Mouse (Mus musculus) stomach, postnatal 0 days (tissue): ENCODE data around the gene Hspa1a. TPM values are rescaled to one million over a fixed set of nuclear protein-coding genes. Genes with fewer than 3 reads are reported as not detected.

Source experiments
- ATAC-seq: fragments of 200-750 bp; cut with Nextera tagmentation; 2 replicates; pipeline ENCODE4 v1.8.0; 2017; ENCODE audit not compliant: low FRiP score, low TSS enrichment
- DNase-seq: peaks from one replicate; pipeline ENCODE4 v3.0.0-alpha.2; 2016; ENCODE audit warnings: low spot score
- H3K27ac ChIP-seq: fragments of 300-500 bp; sonication (generic); replicated peaks from 2 replicates; pipeline ENCODE4 v1.5.1; 2014; ENCODE audit warnings: mild to moderate bottlenecking, control low read depth
- H3K27me3 ChIP-seq: fragments of 300-500 bp; sonication (generic); 2 replicates; pipeline ENCODE4 v1.6.1; 2014; ENCODE audit warnings: low read length; ENCODE audit not compliant: control insufficient read depth, insufficient read depth
- H3K36me3 ChIP-seq: fragments of 300-500 bp; sonication (generic); 2 replicates; pipeline ENCODE4 v1.6.1; 2014; ENCODE audit warnings: low read length, mixed read lengths; ENCODE audit not compliant: control insufficient read depth, insufficient read depth
- H3K4me1 ChIP-seq: fragments of 300-500 bp; sonication (generic); replicated peaks from 2 replicates; pipeline ENCODE4 v1.6.1; 2014; ENCODE audit warnings: antibody characterized with exemption; ENCODE audit not compliant: control insufficient read depth, insufficient read depth
- H3K4me2 ChIP-seq: fragments of 300-500 bp; sonication (generic); replicated peaks from 2 replicates; pipeline ENCODE4 v1.6.1; 2014; ENCODE audit warnings: low read depth, mild to moderate bottlenecking, control low read depth, moderate library complexity
- H3K4me3 ChIP-seq: fragments of 300-500 bp; sonication (generic); 2 replicates; pipeline ENCODE4 v1.5.1; 2014; ENCODE audit warnings: low read depth, low read length, control low read depth
- H3K9ac ChIP-seq: fragments of 300-500 bp; sonication (generic); 2 replicates; pipeline ENCODE4 v1.6.1; 2014; ENCODE audit warnings: mild to moderate bottlenecking, low read length, control low read depth, mixed read lengths
- H3K9me3 ChIP-seq: fragments of 300-500 bp; sonication (generic); 2 replicates; pipeline ENCODE4 v1.6.1; 2016; ENCODE audit warnings: low read length; ENCODE audit not compliant: control insufficient read depth
- CTCF ChIP-seq: IDR thresholded peaks from 2 replicates; pipeline ENCODE4 v1.5.1; 2016; ENCODE audit warnings: antibody characterized with exemption, low read depth, mild to moderate bottlenecking, moderate library complexity
- EP300 ChIP-seq: optimal IDR thresholded peaks from 2 replicates; pipeline ENCODE3; 2016; ENCODE audit warnings: antibody characterized with exemption
- WGBS: fragments of 180-500 bp; shearing (Covaris S2); extraction: QIAGEN DNeasy Blood & Tissue Kit; methylation state at CpG from one replicate; pipeline ENCODE4 v1.1.7; 2014; 5-methylcytosine and 5-hydroxymethylcytosine counted together
- polyA plus RNA-seq: library from polyadenylated mRNA; unstranded; fragments of >200 nt; fragmentation: Nextera tagmentation; extraction: Ambion mirVana; gene quantifications from 2 replicates; pipeline ENCODE4 v1.2.1, GENCODE M21; 2015

Gene Hspa1a
- polyA plus RNA-seq, 1 experiment from 2014 or later, result 24.1 TPM

GRCm38 (mm10) chr17:34984218-34984617, 12.3 kb upstream of the Hspa1a start:
- H3K9ac ChIP-seq, result no peak overlapping the region
- no peaks in the 10 kb centered on the region for H3K27me3 ChIP-seq
- peaks cover 6% of the 10 kb centered on the region; the same call in 1 of the 2 replicates for H3K36me3 ChIP-seq
- H3K9me3 ChIP-seq, result no peaks in the 10 kb centered on the region
- DNase-seq, result no peak
- H3K4me3 ChIP-seq, result no peak overlapping the region
- no peaks in the 10 kb centered on the region for H3K4me1 ChIP-seq
- ATAC-seq, result no peak
- no peak overlapping the region for H3K27ac ChIP-seq
- H3K4me2 ChIP-seq, result no peak overlapping the region
- 72% methylated on average over 2 of the region's 2 CpGs for WGBS
- TF ChIP-seq CTCF (peak; percentile 85), EP300 (no peak)

GRCm38 (mm10) chr17:34982328-34982727, 10.4 kb upstream of the Hspa1a start:
- H3K4me1 ChIP-seq, result no peaks in the 10 kb centered on the region
- peak overlapping the region; percentile 97 for H3K27ac ChIP-seq
- DNase-seq, result no peak
- H3K36me3 ChIP-seq, result peaks cover 6% of the 10 kb centered on the region; the same call in 1 of the 2 replicates
- TF ChIP-seq EP300 (no peak), CTCF (no peak)
- peak overlapping the region; percentile 82 for H3K9ac ChIP-seq
- peak; percentile 25 for ATAC-seq
- 0% methylated on average over 15 of the region's 15 CpGs for WGBS
- peak overlapping the region; percentile 77 for H3K4me3 ChIP-seq
- no peaks in the 10 kb centered on the region for H3K27me3 ChIP-seq
- no peaks in the 10 kb centered on the region for H3K9me3 ChIP-seq
- peak overlapping the region; percentile 91 for H3K4me2 ChIP-seq

- Histone ChIP-seq H3K27me3 (no peaks in the 10 kb centered on the region), H3K27ac (peak within 1 kb of the TSS; percentile 97), H3K9ac (peak within 1 kb of the TSS; percentile 82), H3K4me2 (peak within 1 kb of the TSS; percentile 91), H3K4me1 (no peaks in the 10 kb centered on the region), H3K36me3 (peaks cover 6% of the 10 kb centered on the region; the same call in 1 of the 2 replicates), H3K9me3 (no peaks in the 10 kb centered on the region), H3K4me3 (peak within 1 kb of the TSS; percentile 77)
- DNase-seq, result peak; percentile 92
- TF ChIP-seq EP300, result no peak
- peak; percentile 7; the same call in 1 of the 2 replicates for TF ChIP-seq CTCF
- ATAC-seq, result peak; percentile 92
- WGBS, result under 1% methylated on average over 57 of the region's 58 CpGs
These were observed 9.8 kb upstream of the Hspa1a start, which contains the start of gene Lsm2 for GRCm38 (mm10) chr17:34981690-34982180. Gene Lsm2, plus strand, starts transcription at chr17:34981862.

- Histone ChIP-seq H3K27ac (peak overlapping the region; percentile 97; the same call in 1 of the 2 replicates), H3K9me3 (no peaks in the 10 kb centered on the region), H3K4me3 (peak overlapping the region; percentile 77), H3K4me2 (peak overlapping the region; percentile 91), H3K27me3 (no peaks in the 10 kb centered on the region), H3K36me3 (0 out of 2 replicates have a peak, but pooled peaks cover 2% of the 10 kb centered on the region), H3K4me1 (no peaks in the 10 kb centered on the region), H3K9ac (peak overlapping the region; percentile 82)
- TF ChIP-seq EP300 (no peak), CTCF (peak; percentile 83)
- no peak for ATAC-seq
- DNase-seq, result no peak
- 2% methylated on average over 2 of the region's 2 CpGs for WGBS
These were observed 8.7 kb upstream of the Hspa1a start for GRCm38 (mm10) chr17:34980655-34981054.

GRCm38 (mm10) chr17:34979631-34980030, 7.7 kb upstream of the Hspa1a start:
- no peak overlapping the region for H3K4me3 ChIP-seq
- WGBS, result 90% methylated on average over 4 of the region's 4 CpGs
- ATAC-seq (no peak), DNase-seq (no peak)
- TF ChIP-seq CTCF, result no peak
- no peak for TF ChIP-seq EP300
- H3K9me3 ChIP-seq, result no peaks in the 10 kb centered on the region
- H3K36me3 ChIP-seq, result no peaks in the 10 kb centered on the region
- H3K9ac ChIP-seq, result no peak overlapping the region
- no peak overlapping the region for H3K27ac ChIP-seq
- H3K4me2 ChIP-seq, result no peak overlapping the region
- H3K27me3 ChIP-seq, result no peaks in the 10 kb centered on the region
- H3K4me1 ChIP-seq, result no peaks in the 10 kb centered on the region

- 89% methylated on average over 27 of the region's 27 CpGs for whole genome bisulfite sequencing
- Histone ChIP-seq H3K27me3 (no peaks in the 10 kb centered on the region), H3K9me3 (no peaks in the 10 kb centered on the region), H3K4me2 (no peak overlapping the region), H3K27ac (no peak overlapping the region), H3K4me1 (no peaks in the 10 kb centered on the region), H3K9ac (no peak overlapping the region), H3K36me3 (no peaks in the 10 kb centered on the region), H3K4me3 (no peak overlapping the region)
- no peak for DNase-seq
- ATAC-seq, result no peak
- no peak for TF ChIP-seq EP300
- TF ChIP-seq CTCF, result no peak
These were observed 6.3 kb upstream of the Hspa1a start for GRCm38 (mm10) chr17:34978239-34978638.
